In genomic region chr7:142399250-142399649, GRCm38 (mm10) we compare ENCODE assay signal across 16 mouse cellular contexts. TPM values are rescaled to one million over a fixed set of nuclear protein-coding genes. Genes with fewer than 3 reads are reported as not detected.
DNase-seq lines count a peak whose midpoint lies in the region; ATAC-seq and TF ChIP-seq lines count a peak whose summit lies in the region.
"Had no signal": no experiment of that assay in that cellular context is flagged by ENCODE, and none has a peak within 500 bp of the region (broad histone marks: within the 10 kb centered on the region; RNA-seq: fewer than 3 reads in every experiment).

No protein-coding gene starts in this region.

- TF ChIP-seq CTCF in liver, postnatal 0 days (IDR thresholded peaks at IDR 0.05; ENCODE audit: low read depth) = no peak

- TF ChIP-seq EP300 in liver, postnatal 0 days (IDR thresholded peaks at IDR 0.05; ENCODE audit: low read depth) = no peak

- H3K4me3 ChIP-seq in forebrain, embryonic 10.5 days = no peak overlapping the region
- H3K4me3 ChIP-seq in forebrain, embryonic 12.5 days (replicated peaks) = no peak overlapping the region
- H3K4me3 ChIP-seq in liver, postnatal 0 days (ENCODE audit: low read depth, low read length) = no peak overlapping the region
- H3K4me3 ChIP-seq: hindbrain, embryonic 12.5 days; myocyte had no signal

- no peak for ATAC-seq in forebrain, embryonic 12.5 days (ENCODE audit: low FRiP score)
- peak; percentile 48 for ATAC-seq in liver, postnatal 0 days
- ATAC-seq in activated CD4-positive, CD25-positive, alpha-beta regulatory T cell, adult 4 months = no peak
- ATAC-seq in cerebellum, adult (ENCODE audit: insufficient number of reproducible peaks, low FRiP score, low TSS enrichment) = no peak

- 0 out of 2 replicates have a peak overlapping the region, but pooled peaks have one; percentile 60 for H3K27ac ChIP-seq in forebrain, embryonic 10.5 days
- H3K27ac ChIP-seq in forebrain, embryonic 12.5 days = no peak overlapping the region
- peak overlapping the region; percentile 78 for H3K27ac ChIP-seq in liver, postnatal 0 days (ENCODE audit: low read depth)
- H3K27ac ChIP-seq: hindbrain, embryonic 12.5 days had no signal

- no peak for DNase-seq in forebrain, embryonic 10.5 days (ENCODE audit: extremely low spot score, low spot score)
- DNase-seq in lung, postnatal 4 days = peak; percentile 43 to 44
- no peak for DNase-seq in lung, postnatal 10 days
- DNase-seq in liver, postnatal 0 days = no peak
- no peak for DNase-seq in T-cell, adult 2 months (ENCODE audit: low spot score)
- DNase-seq: cerebellum, postnatal 10 days; kidney, adult 18-20 months had no signal

- H3K9me3 ChIP-seq in forebrain, embryonic 10.5 days = no peaks in the 10 kb centered on the region
- no peaks in the 10 kb centered on the region for H3K9me3 ChIP-seq in forebrain, embryonic 12.5 days
- no peaks in the 10 kb centered on the region for H3K9me3 ChIP-seq in liver, postnatal 0 days (ENCODE audit: low read length)
- H3K9me3 ChIP-seq: hindbrain, embryonic 12.5 days had no signal

- WGBS in forebrain, embryonic 10.5 days = 77% methylated on average over 1 of the region's 1 CpGs
- 95% methylated on average over 1 of the region's 1 CpGs for WGBS in forebrain, embryonic 12.5 days
- 55% methylated on average over 1 of the region's 1 CpGs for WGBS in liver, postnatal 0 days (ENCODE audit: insufficient replicate concordance)

- H3K4me2 ChIP-seq in forebrain, embryonic 12.5 days = no peak overlapping the region
- H3K4me2 ChIP-seq in liver, postnatal 0 days (ENCODE audit: low read depth, low read length) = no peak overlapping the region
- H3K4me2 ChIP-seq: heart, embryonic 11.5 days; hindbrain, embryonic 12.5 days had no signal

- peaks cover 63% of the 10 kb centered on the region for H3K27me3 ChIP-seq in forebrain, embryonic 10.5 days (ENCODE audit: poor library complexity, severe bottlenecking)
- H3K27me3 ChIP-seq in forebrain, embryonic 12.5 days = peaks cover 10% of the 10 kb centered on the region; the same call in 1 of the 2 replicates
- no peaks in the 10 kb centered on the region for H3K27me3 ChIP-seq in liver, postnatal 0 days (ENCODE audit: insufficient read depth, low read length)
- H3K27me3 ChIP-seq: hindbrain, embryonic 12.5 days had no signal

- no peak overlapping the region for H3K9ac ChIP-seq in forebrain, embryonic 12.5 days
- H3K9ac ChIP-seq in liver, postnatal 0 days (replicated peaks) = no peak overlapping the region
- H3K9ac ChIP-seq: hindbrain, embryonic 12.5 days had no signal

- no peaks in the 10 kb centered on the region for H3K36me3 ChIP-seq in forebrain, embryonic 10.5 days (replicated peaks)
- no peaks in the 10 kb centered on the region for H3K36me3 ChIP-seq in forebrain, embryonic 12.5 days (replicated peaks)
- H3K36me3 ChIP-seq in liver, postnatal 0 days (replicated peaks; ENCODE audit: insufficient read depth, low read length) = no peaks in the 10 kb centered on the region
- H3K36me3 ChIP-seq: hindbrain, embryonic 12.5 days had no signal

- H3K4me1 ChIP-seq in forebrain, embryonic 10.5 days = peaks cover 33% of the 10 kb centered on the region
- H3K4me1 ChIP-seq in forebrain, embryonic 12.5 days = peaks cover 11% of the 10 kb centered on the region
- H3K4me1 ChIP-seq in liver, postnatal 0 days (ENCODE audit: insufficient read depth) = peaks cover 40% of the 10 kb centered on the region
- H3K4me1 ChIP-seq: hindbrain, embryonic 12.5 days had no signal

RNA-seq across cellular contexts. Expression of gene Ctsd, which starts 11.4 kb away (rescaled TPM):
- 135 and 142 TPM in 2 replicates for polyA plus RNA-seq in forebrain, embryonic 10.5 days (2016; fragmentation: Nextera tagmentation; extraction: Ambion mirVana)
- 132 TPM in 2 replicates for polyA plus RNA-seq in forebrain, embryonic 12.5 days (2016; fragmentation: Nextera tagmentation; extraction: Ambion mirVana)
- polyA plus RNA-seq in liver, postnatal 0 days (2015; fragmentation: Nextera tagmentation; extraction: Ambion mirVana) = 311 and 324 TPM in 2 replicates
- polyA plus RNA-seq in activated CD4-positive, CD25-positive, alpha-beta regulatory T cell, adult 4 months (2017; shearing (Covaris generic)) = 100 to 1,000 TPM; 287 to 288 TPM

RNA-seq across cellular contexts. Expression of gene Gm49369, which starts 16.8 kb away (rescaled TPM):
- not detected in 2 replicates for polyA plus RNA-seq in forebrain, embryonic 10.5 days (2016; fragmentation: Nextera tagmentation; extraction: Ambion mirVana)
- 0.60 and 0.91 TPM in 2 replicates for polyA plus RNA-seq in forebrain, embryonic 12.5 days (2016; fragmentation: Nextera tagmentation; extraction: Ambion mirVana)
- polyA plus RNA-seq in liver, postnatal 0 days (2015; fragmentation: Nextera tagmentation; extraction: Ambion mirVana) = not detected in 2 replicates
- not detected for polyA plus RNA-seq in activated CD4-positive, CD25-positive, alpha-beta regulatory T cell, adult 4 months (2017; shearing (Covaris generic))
- polyA plus RNA-seq: embryonic facial prominence, embryonic 11.5 days; heart, embryonic 11.5 days; hindbrain, embryonic 12.5 days; small intestine, adult 2 months had no signal

RNA-seq across cellular contexts. Expression of gene Ifitm10, which starts 25.7 kb away (rescaled TPM):
- 0.51 and 1.00 TPM in 2 replicates for polyA plus RNA-seq in forebrain, embryonic 10.5 days (2016; fragmentation: Nextera tagmentation; extraction: Ambion mirVana)
- 0.34 and 0.45 TPM in 2 replicates for polyA plus RNA-seq in forebrain, embryonic 12.5 days (2016; fragmentation: Nextera tagmentation; extraction: Ambion mirVana)
- 2.1 and 2.2 TPM in 2 replicates for polyA plus RNA-seq in liver, postnatal 0 days (2015; fragmentation: Nextera tagmentation; extraction: Ambion mirVana)
- 1 to 10 TPM; 1.9 to 2.5 TPM for polyA plus RNA-seq in activated CD4-positive, CD25-positive, alpha-beta regulatory T cell, adult 4 months (2017; shearing (Covaris generic))

RNA-seq across cellular contexts. Expression of gene Syt8, which starts 35.4 kb away (rescaled TPM):
- polyA plus RNA-seq in forebrain, embryonic 10.5 days (2016; fragmentation: Nextera tagmentation; extraction: Ambion mirVana) = 0.18 TPM in 1 of 2 replicates, not detected in the other
- not detected in 2 replicates for polyA plus RNA-seq in forebrain, embryonic 12.5 days (2016; fragmentation: Nextera tagmentation; extraction: Ambion mirVana)
- not detected in 2 replicates for polyA plus RNA-seq in liver, postnatal 0 days (2015; fragmentation: Nextera tagmentation; extraction: Ambion mirVana)
- not detected for polyA plus RNA-seq in activated CD4-positive, CD25-positive, alpha-beta regulatory T cell, adult 4 months (2017; shearing (Covaris generic))
- polyA plus RNA-seq: embryonic facial prominence, embryonic 11.5 days; limb, embryonic 11.5 days had no signal

RNA-seq across cellular contexts. Expression of gene Tnni2, which starts 42.4 kb away (rescaled TPM):
- polyA plus RNA-seq in forebrain, embryonic 10.5 days (2016; fragmentation: Nextera tagmentation; extraction: Ambion mirVana) = 0.46 and 1.4 TPM in 2 replicates
- polyA plus RNA-seq in forebrain, embryonic 12.5 days (2016; fragmentation: Nextera tagmentation; extraction: Ambion mirVana) = 1.3 TPM in 1 of 2 replicates, not detected in the other
- polyA plus RNA-seq in liver, postnatal 0 days (2015; fragmentation: Nextera tagmentation; extraction: Ambion mirVana) = 6.9 and 72.7 TPM in 2 replicates
- not detected for polyA plus RNA-seq in activated CD4-positive, CD25-positive, alpha-beta regulatory T cell, adult 4 months (2017; shearing (Covaris generic))

Comparison
In these comparisons a context has a peak if more than half of its experiments do, and no peak if none do; other contexts are left out.
1. DNase-seq: peak in lung, postnatal 4 days (2 of 2); none in forebrain, embryonic 10.5 days (single experiment), lung, postnatal 10 days (single experiment), liver, postnatal 0 days (single experiment) and T-cell, adult 2 months (single experiment).